Mouse (Mus musculus) megakaryocyte-erythroid progenitor cell, adult 5-6 weeks (primary cell): ENCODE data around the gene Dpf2. TPM values are rescaled to one million over a fixed set of nuclear protein-coding genes. Genes with fewer than 3 reads are reported as not detected.
"Not testable (repeated sequence)": the region's sequence is repeated elsewhere in the genome, so short reads cannot be mapped to it uniquely, and the experiment has no call there.

Experiments
- ATAC-seq: replicated peaks from 2 replicates; pipeline ENCODE4 v1.8.0; 2016; ENCODE audit warnings: mild to moderate bottlenecking, inconsistent platforms; ENCODE audit not compliant: severe bottlenecking, poor library complexity, low FRiP score, low TSS enrichment
- total RNA-seq, 2 experiments: library from RNA; stranded (forward) in 1 of 2; stranded (reverse) in 1 of 2; fragments of 200-1000, 215-1000 nt in 1 of 2; fragments of >200 nt in 1 of 2; fragmentation: Nextera tagmentation in 1 of 2; gene quantifications; 2 replicates each; pipeline ENCODE4 v1.2.3; 2014 to 2017

The Dpf2 gene
- total RNA-seq, 2 experiments from 2014 or later: 95.9 to 124 TPM

- no peak for ATAC-seq
Measured at GRCm38 (mm10) chr19:5910221-5910620, 2.6 kb downstream of the Dpf2 start.

- ATAC-seq: no peak
Measured at GRCm38 (mm10) chr19:5907275-5907674, 5.5 kb downstream of the Dpf2 start.

- ATAC-seq: peak; percentile 95
Measured at GRCm38 (mm10) chr19:5894002-5894678, 18.7 kb downstream of the Dpf2 start, which contains the start of gene Tigd3. Gene Tigd3 (minus strand): TSS chr19:5894149.

- ATAC-seq: no peak
Measured at GRCm38 (mm10) chr19:5893282-5894001, 19.4 kb downstream of the Dpf2 start.

- no peak for ATAC-seq
Measured at GRCm38 (mm10) chr19:5892735-5893134, 20.1 kb downstream of the Dpf2 start.

GRCm38 (mm10) chr19:5892262-5892661, 20.5 kb downstream of the Dpf2 start:
- ATAC-seq: no peak

GRCm38 (mm10) chr19:5891521-5892258, 21.1 kb downstream of the Dpf2 start:
- ATAC-seq: no peak

GRCm38 (mm10) chr19:5889211-5889610, 23.6 kb downstream of the Dpf2 start:
- ATAC-seq: no peak

GRCm38 (mm10) chr19:5887234-5887815, 25.5 kb downstream of the Dpf2 start:
- no peak for ATAC-seq

- ATAC-seq: no peak
Measured at GRCm38 (mm10) chr19:5885838-5886237, 27.0 kb downstream of the Dpf2 start.

- peak; percentile 89 for ATAC-seq
Measured at GRCm38 (mm10) chr19:5883935-5884334, 28.9 kb downstream of the Dpf2 start.

GRCm38 (mm10) chr19:5882079-5882478, 30.7 kb downstream of the Dpf2 start:
- ATAC-seq: not testable (repeated sequence)

- no peak for ATAC-seq
Measured at GRCm38 (mm10) chr19:5881155-5881554, 31.7 kb downstream of the Dpf2 start.

- ATAC-seq: no peak
Measured at GRCm38 (mm10) chr19:5879735-5880134, 33.1 kb downstream of the Dpf2 start.

- no peak for ATAC-seq
Measured at GRCm38 (mm10) chr19:5878916-5879315, 33.9 kb downstream of the Dpf2 start.

- peak; percentile 16; the same call in 1 of the 2 replicates for ATAC-seq
Measured at GRCm38 (mm10) chr19:5878362-5878722, 34.5 kb downstream of the Dpf2 start.

- ATAC-seq: peak; percentile 63
Measured at GRCm38 (mm10) chr19:5877618-5878361, 35.0 kb downstream of the Dpf2 start, which contains the start of gene Slc25a45. Gene Slc25a45 (plus strand): TSS chr19:5877808.

GRCm38 (mm10) chr19:5874969-5875480, 37.8 kb downstream of the Dpf2 start, which contains the start of gene Frmd8:
Gene Frmd8 (minus strand): TSS chr19:5875274.
- peak; percentile 79 for ATAC-seq

- no peak for ATAC-seq
Measured at GRCm38 (mm10) chr19:5874391-5874968, 38.3 kb downstream of the Dpf2 start.
